Mouse (Mus musculus) MEL (cell line): ENCODE measurements around the gene Slc2a13.

Source experiments
- CTCF ChIP-seq, 3 experiments: IDR thresholded peaks in 2 of 3; conservative IDR thresholded peaks in 1 of 3; 2 replicates each; pipeline ENCODE4 v1.5.1; 2011 to 2012; ENCODE audit warnings: low read length in 3 of 3, low read depth in 2 of 3, mild to moderate bottlenecking in 2 of 3, improper control_type of control experiment in 1 of 3, inconsistent platforms in 1 of 3, mixed read lengths in 1 of 3, moderate library complexity in 1 of 3; ENCODE audit not compliant: control insufficient read depth in 1 of 3, insufficient read depth in 1 of 3, poor library complexity in 1 of 3, severe bottlenecking in 1 of 3
- GABPA ChIP-seq: IDR thresholded peaks from 2 replicates; pipeline ENCODE4 v1.6.1; 2012; ENCODE audit warnings: low read depth, mild to moderate bottlenecking, inconsistent platforms, low read length, improper control_type of control experiment, moderate library complexity
- POLR2A ChIP-seq, 2 experiments: IDR thresholded peaks; 2 replicates each; pipeline ENCODE4 v1.6.1; 2011 to 2012; ENCODE audit warnings: low read length in 2 of 2, mild to moderate bottlenecking in 2 of 2, control low read depth in 1 of 2, improper control_type of control experiment in 1 of 2, low read depth in 1 of 2, moderate library complexity in 1 of 2; ENCODE audit not compliant: control insufficient read depth in 1 of 2, insufficient read depth in 1 of 2, poor library complexity in 1 of 2
- USF2 ChIP-seq, 2 experiments: IDR thresholded peaks; 2 replicates each; pipeline ENCODE4 v1.6.1; 2011 to 2012; ENCODE audit warnings: improper control_type of control experiment in 2 of 2, low read length in 2 of 2, borderline replicate concordance in 1 of 2, inconsistent platforms in 1 of 2, low read depth in 1 of 2, mild to moderate bottlenecking in 1 of 2; ENCODE audit not compliant: insufficient read depth in 1 of 2

- no peak for TF ChIP-seq CTCF (IDR thresholded peaks at IDR 0.05 in 2 of 3, conservative IDR thresholded peaks at IDR 0.05 in 1 of 3; ENCODE audit: control insufficient read depth in 1 of 3, insufficient read depth in 1 of 3, low read depth in 2 of 3, low read length in 3 of 3, poor library complexity in 1 of 3, severe bottlenecking in 1 of 3)
- TF ChIP-seq GABPA: no peak
- no peak for TF ChIP-seq POLR2A (IDR thresholded peaks at IDR 0.05; ENCODE audit: control insufficient read depth in 1 of 2, insufficient read depth in 1 of 2, low read depth in 1 of 2, low read length in 2 of 2, poor library complexity in 1 of 2)
- no peak for TF ChIP-seq USF2 (IDR thresholded peaks at IDR 0.05; ENCODE audit: borderline replicate concordance in 1 of 2, insufficient read depth in 1 of 2, low read depth in 1 of 2, low read length in 2 of 2)
Measured at GRCm38 (mm10) chr15:91406979-91407378, 166.1 kb downstream of the Slc2a13 start.
